8 mouse cellular contexts compared by ENCODE assay signal in genomic region chr4:123748726-123749415, GRCm38 (mm10). TPM values are rescaled to one million over a fixed set of nuclear protein-coding genes. Genes with fewer than 3 reads are reported as not detected.
DNase-seq lines count a peak whose midpoint lies in the region; ATAC-seq and TF ChIP-seq lines count a peak whose summit lies in the region.

No protein-coding gene starts in this region.

- no peak for DNase-seq in heart, embryonic 10.5 days (ENCODE audit: low spot score)
- no peak for DNase-seq in heart, postnatal 10 days
- DNase-seq in B cell, adult 2 months = peak; percentile 8 to 12
- no peak for DNase-seq in forebrain, embryonic 10.5 days (ENCODE audit: extremely low spot score, low spot score)
- peak in 1 of 3 experiments; percentile 27 for DNase-seq in liver, embryonic 14.5 days (ENCODE audit: low read depth in 3 of 3, low spot score in 3 of 3)
- no peak for DNase-seq in right cerebral cortex, postnatal 36 days (ENCODE audit: low spot score in 2 of 2)
- no peak for DNase-seq in adrenal gland, adult 18-20 months (ENCODE audit: low spot score in 2 of 2)

- H3K4me2 ChIP-seq in liver, embryonic 14.5 days (ENCODE audit: low read depth) = peak overlapping the region; percentile 88

- H3K36me3 ChIP-seq in heart, embryonic 10.5 days = no peaks in the 10 kb centered on the region
- H3K36me3 ChIP-seq in forebrain, embryonic 10.5 days (replicated peaks) = peaks cover 10% of the 10 kb centered on the region
- no peaks in the 10 kb centered on the region for H3K36me3 ChIP-seq in liver, embryonic 14.5 days (replicated peaks; ENCODE audit: control insufficient read depth, insufficient read depth, low read depth)

- TF ChIP-seq CTCF in liver, embryonic 14.5 days (IDR thresholded peaks at IDR 0.05; ENCODE audit: low read depth) = no peak

- peak overlapping the region; percentile 83 for H3K4me3 ChIP-seq in heart, embryonic 10.5 days
- H3K4me3 ChIP-seq in forebrain, embryonic 10.5 days = peak overlapping the region; percentile 93
- peak overlapping the region; percentile 69 to 81 for H3K4me3 ChIP-seq in liver, embryonic 14.5 days (ENCODE audit: insufficient read depth in 1 of 2, low read depth in 2 of 2, low read length in 2 of 2)

- H3K27me3 ChIP-seq in heart, embryonic 10.5 days (ENCODE audit: insufficient read depth, poor library complexity, severe bottlenecking) = no peaks in the 10 kb centered on the region
- H3K27me3 ChIP-seq in forebrain, embryonic 10.5 days (ENCODE audit: poor library complexity, severe bottlenecking) = 0 out of 2 replicates have a peak, but pooled peaks cover 10% of the 10 kb centered on the region
- no peaks in the 10 kb centered on the region; the same call in 1 of the 2 replicates for H3K27me3 ChIP-seq in liver, embryonic 14.5 days (ENCODE audit: control insufficient read depth, insufficient read depth, low read length)

- no peaks in the 10 kb centered on the region for H3K9me3 ChIP-seq in heart, embryonic 10.5 days
- no peaks in the 10 kb centered on the region for H3K9me3 ChIP-seq in forebrain, embryonic 10.5 days
- no peaks in the 10 kb centered on the region for H3K9me3 ChIP-seq in liver, embryonic 14.5 days (ENCODE audit: control insufficient read depth, low read length)

- peak overlapping the region; percentile 92 for H3K27ac ChIP-seq in heart, embryonic 10.5 days
- peak overlapping the region; percentile 92 for H3K27ac ChIP-seq in forebrain, embryonic 10.5 days
- peak overlapping the region; percentile 12; the same call in 1 of the 2 replicates for H3K27ac ChIP-seq in liver, embryonic 14.5 days

- H3K9ac ChIP-seq in liver, embryonic 14.5 days (replicated peaks) = peak overlapping the region; percentile 75

- intact Hi-C loops in heart, postnatal 10 days (cut with DNase I) = loop anchor here (2.0 kb wide), 1 partner anchor 30 kb away; the partner anchor contains the start of gene Ndufs5

- 17% methylated on average over 10 of the region's 10 CpGs for WGBS in heart, embryonic 10.5 days
- WGBS in forebrain, embryonic 10.5 days = 22% methylated on average over 10 of the region's 10 CpGs
- WGBS in liver, embryonic 14.5 days (ENCODE audit: insufficient replicate concordance) = 4% methylated on average over 10 of the region's 10 CpGs

- peaks cover 7% of the 10 kb centered on the region for H3K4me1 ChIP-seq in heart, embryonic 10.5 days
- peaks cover 20% of the 10 kb centered on the region for H3K4me1 ChIP-seq in forebrain, embryonic 10.5 days
- peaks cover 0 to 11% of the 10 kb centered on the region in 2 experiments; a peak in 3 of 4 replicates for H3K4me1 ChIP-seq in liver, embryonic 14.5 days (replicated peaks; ENCODE audit: control insufficient read depth in 2 of 2, insufficient read depth in 2 of 2, low read length in 1 of 2)

- TF ChIP-seq EP300 in liver, embryonic 14.5 days (IDR thresholded peaks at IDR 0.05; ENCODE audit: low read depth) = no peak

- no peak for ATAC-seq in liver, embryonic 14.5 days (ENCODE audit: insufficient read depth)
- ATAC-seq in monocyte, adult 5-6 weeks (replicated peaks; ENCODE audit: insufficient number of reproducible peaks, low FRiP score, low TSS enrichment, poor library complexity, severe bottlenecking) = no peak

RNA-seq across cellular contexts. Expression of gene Akirin1, which starts 1.3 kb away (rescaled TPM):
- 55.3 and 58.5 TPM in 2 replicates for polyA plus RNA-seq in heart, embryonic 10.5 days (2016; fragmentation: Nextera tagmentation; extraction: Ambion mirVana)
- total RNA-seq in heart, postnatal 10 days (2021) = 10 to 100 TPM; 34.8 to 35.9 TPM
- polyA plus RNA-seq in forebrain, embryonic 10.5 days (2016; fragmentation: Nextera tagmentation; extraction: Ambion mirVana) = 61.4 and 63.2 TPM in 2 replicates
- 11.1 and 15.6 TPM in 2 replicates for polyA plus RNA-seq in liver, embryonic 14.5 days (2012; rRNA removed)
- polyA plus RNA-seq in liver, embryonic 14.5 days (2014; fragmentation: Nextera tagmentation; extraction: Ambion mirVana) = 24.5 and 25.5 TPM in 2 replicates
- total RNA-seq in monocyte, adult 5-6 weeks (2017) = 59.0 to 64.4 TPM (median 63.3 TPM) in 3 replicates
- 10 to 100 TPM; 76.4 to 78.7 TPM for total RNA-seq in adrenal gland, adult 18-20 months (2021)

RNA-seq across cellular contexts. Expression of gene Ndufs5, which starts 30.9 kb away (rescaled TPM):
- 453 and 498 TPM in 2 replicates for polyA plus RNA-seq in heart, embryonic 10.5 days (2016; fragmentation: Nextera tagmentation; extraction: Ambion mirVana)
- total RNA-seq in heart, postnatal 10 days (2021) = 100 to 1,000 TPM; 334 to 374 TPM
- 299 and 315 TPM in 2 replicates for polyA plus RNA-seq in forebrain, embryonic 10.5 days (2016; fragmentation: Nextera tagmentation; extraction: Ambion mirVana)
- 65.8 and 108 TPM in 2 replicates for polyA plus RNA-seq in liver, embryonic 14.5 days (2012; rRNA removed)
- polyA plus RNA-seq in liver, embryonic 14.5 days (2014; fragmentation: Nextera tagmentation; extraction: Ambion mirVana) = 188 and 189 TPM in 2 replicates
- total RNA-seq in monocyte, adult 5-6 weeks (2017) = 58.3 to 116 TPM (median 73.9 TPM) in 3 replicates
- 100 to 1,000 TPM; 244 to 304 TPM for total RNA-seq in adrenal gland, adult 18-20 months (2021)

RNA-seq across cellular contexts. Expression of gene Rhbdl2, which starts 38.8 kb away (rescaled TPM):
- polyA plus RNA-seq in heart, embryonic 10.5 days (2016; fragmentation: Nextera tagmentation; extraction: Ambion mirVana) = 1.5 and 2.3 TPM in 2 replicates
- under 1 TPM; 0.20 to 0.29 TPM for total RNA-seq in heart, postnatal 10 days (2021)
- 0.21 and 0.26 TPM in 2 replicates for polyA plus RNA-seq in forebrain, embryonic 10.5 days (2016; fragmentation: Nextera tagmentation; extraction: Ambion mirVana)
- not detected in 2 replicates for polyA plus RNA-seq in liver, embryonic 14.5 days (2012; rRNA removed)
- polyA plus RNA-seq in liver, embryonic 14.5 days (2014; fragmentation: Nextera tagmentation; extraction: Ambion mirVana) = not detected in 2 replicates
- not detected in 3 replicates for total RNA-seq in monocyte, adult 5-6 weeks (2017)
- 1 to 10 TPM; 1.1 to 1.2 TPM for total RNA-seq in adrenal gland, adult 18-20 months (2021)

Comparison
In these comparisons a context has a peak if more than half of its experiments do, and no peak if none do; other contexts are left out.
1. DNase-seq: peak in B cell, adult 2 months (2 of 2); none in heart, embryonic 10.5 days (single experiment), heart, postnatal 10 days (0 of 2), forebrain, embryonic 10.5 days (single experiment), right cerebral cortex, postnatal 36 days (0 of 2) and adrenal gland, adult 18-20 months (0 of 2).
2. H3K27ac ChIP-seq: peak in every context shown above with its lines; median percentile 92 in heart, embryonic 10.5 days; 92 in forebrain, embryonic 10.5 days; 12 in liver, embryonic 14.5 days.
3. Peak in every context shown above with its lines, with median percentiles within 50 percentile points of each other: H3K4me3 ChIP-seq.